Mouse (Mus musculus) midbrain, embryonic 16.5 days (tissue): ENCODE data around the gene Shf. TPM values are rescaled to one million over a fixed set of nuclear protein-coding genes. Genes with fewer than 3 reads are reported as not detected.

Experiments used
- ATAC-seq: fragments of 200-750 bp; cut with Nextera tagmentation; 2 replicates; pipeline ENCODE4 v1.8.0; 2017; ENCODE audit warnings: moderate TSS enrichment
- H3K27ac ChIP-seq: fragments of 300-500 bp; sonication (generic); 2 replicates; pipeline ENCODE4 v1.5.1; 2014; ENCODE audit warnings: mild to moderate bottlenecking, low read length, mixed read lengths
- H3K27me3 ChIP-seq: fragments of 300-500 bp; sonication (generic); 2 replicates; pipeline ENCODE4 v1.6.1; 2014; ENCODE audit warnings: low read depth, low read length, mixed read lengths; ENCODE audit not compliant: control insufficient read depth, insufficient read depth
- H3K36me3 ChIP-seq: fragments of 300-500 bp; sonication (generic); 2 replicates; pipeline ENCODE4 v1.6.1; 2014; ENCODE audit warnings: mild to moderate bottlenecking, low read length, moderate library complexity, mixed read lengths; ENCODE audit not compliant: control insufficient read depth, insufficient read depth
- H3K4me1 ChIP-seq: fragments of 300-500 bp; sonication (generic); 2 replicates; pipeline ENCODE4 v1.6.1; 2014; ENCODE audit warnings: mild to moderate bottlenecking, low read length, mixed read lengths; ENCODE audit not compliant: control insufficient read depth, insufficient read depth
- H3K4me2 ChIP-seq: fragments of 300-500 bp; sonication (generic); 2 replicates; pipeline ENCODE4 v1.6.1; 2014; ENCODE audit warnings: mild to moderate bottlenecking, low read length, mixed read lengths
- H3K4me3 ChIP-seq: fragments of 300-500 bp; sonication (generic); 2 replicates; pipeline ENCODE4 v1.5.1; 2014; ENCODE audit warnings: low read depth, mild to moderate bottlenecking, low read length, moderate library complexity, mixed read lengths
- H3K9ac ChIP-seq: fragments of 300-500 bp; sonication (generic); 2 replicates; pipeline ENCODE4 v1.6.1; 2014; ENCODE audit warnings: low read depth, low read length, mixed read lengths
- H3K9me3 ChIP-seq: fragments of 300-500 bp; sonication (generic); replicated peaks from 2 replicates; pipeline ENCODE4 v1.6.1; 2014; ENCODE audit warnings: mild to moderate bottlenecking, low read length, mixed read lengths; ENCODE audit not compliant: control insufficient read depth, poor library complexity, severe bottlenecking
- WGBS: fragments of 180-500 bp; shearing (Covaris S2); extraction: QIAGEN DNeasy Blood & Tissue Kit; methylation state at CpG from one replicate; pipeline ENCODE4 v1.1.7; 2014; 5-methylcytosine and 5-hydroxymethylcytosine counted together
- polyA plus RNA-seq: library from polyadenylated mRNA; unstranded; fragments of >200 nt; fragmentation: Nextera tagmentation; extraction: Ambion mirVana; gene quantifications from 2 replicates; pipeline ENCODE4 v1.2.1, GENCODE M21; 2015

Gene Shf
- polyA plus RNA-seq, 1 experiment from 2014 or later = 9.5 TPM

- no peak for ATAC-seq
- Histone ChIP-seq H3K27me3 (no peaks in the 10 kb centered on the region), H3K36me3 (0 out of 2 replicates have a peak, but pooled peaks cover 6% of the 10 kb centered on the region), H3K27ac (no peak overlapping the region), H3K4me3 (no peak overlapping the region), H3K4me2 (no peak overlapping the region), H3K9me3 (no peaks in the 10 kb centered on the region), H3K9ac (no peak overlapping the region), H3K4me1 (peaks cover 26% of the 10 kb centered on the region)
- 89% methylated on average over 10 of the region's 10 CpGs for WGBS
Measured at GRCm38 (mm10) chr2:122365244-122365866, 3.6 kb downstream of the Shf start.

GRCm38 (mm10) chr2:122364352-122364944 is 4.5 kb downstream of the Shf start:
- Histone ChIP-seq H3K4me2 (no peak overlapping the region), H3K9ac (no peak overlapping the region), H3K27ac (no peak overlapping the region), H3K4me3 (no peak overlapping the region), H3K36me3 (0 out of 2 replicates have a peak, but pooled peaks cover 6% of the 10 kb centered on the region), H3K27me3 (no peaks in the 10 kb centered on the region), H3K9me3 (no peaks in the 10 kb centered on the region), H3K4me1 (peaks cover 22% of the 10 kb centered on the region)
- no peak for ATAC-seq
- 92% methylated on average over 3 of the region's 3 CpGs for WGBS

GRCm38 (mm10) chr2:122362622-122363523 is 6.1 kb downstream of the Shf start:
- H3K4me2 ChIP-seq = no peak overlapping the region
- 0 out of 2 replicates have a peak, but pooled peaks cover 6% of the 10 kb centered on the region for H3K36me3 ChIP-seq
- WGBS = 73% methylated on average over 13 of the region's 13 CpGs
- no peak overlapping the region for H3K9ac ChIP-seq
- H3K4me3 ChIP-seq = no peak overlapping the region
- ATAC-seq = no peak
- H3K27me3 ChIP-seq = no peaks in the 10 kb centered on the region
- no peak overlapping the region for H3K27ac ChIP-seq
- no peaks in the 10 kb centered on the region for H3K9me3 ChIP-seq
- H3K4me1 ChIP-seq = peaks cover 20% of the 10 kb centered on the region

GRCm38 (mm10) chr2:122361868-122362621 is 6.9 kb downstream of the Shf start:
- no peaks in the 10 kb centered on the region for H3K27me3 ChIP-seq
- H3K9ac ChIP-seq = no peak overlapping the region
- H3K27ac ChIP-seq = no peak overlapping the region
- no peaks in the 10 kb centered on the region for H3K9me3 ChIP-seq
- peaks cover 8% of the 10 kb centered on the region; the same call in 1 of the 2 replicates for H3K36me3 ChIP-seq
- 66% methylated on average over 10 of the region's 10 CpGs for WGBS
- H3K4me1 ChIP-seq = peaks cover 13% of the 10 kb centered on the region
- no peak for ATAC-seq
- no peak overlapping the region for H3K4me3 ChIP-seq
- no peak overlapping the region for H3K4me2 ChIP-seq

GRCm38 (mm10) chr2:122361181-122361580 is 7.8 kb downstream of the Shf start:
- 93% methylated on average over 6 of the region's 6 CpGs for WGBS

GRCm38 (mm10) chr2:122360310-122360709 is 8.7 kb downstream of the Shf start:
- no peaks in the 10 kb centered on the region for H3K4me1 ChIP-seq
- H3K27me3 ChIP-seq = no peaks in the 10 kb centered on the region
- no peak overlapping the region for H3K4me2 ChIP-seq
- WGBS = 91% methylated on average over 6 of the region's 6 CpGs
- no peak overlapping the region for H3K4me3 ChIP-seq
- no peak for ATAC-seq
- H3K27ac ChIP-seq = no peak overlapping the region
- no peaks in the 10 kb centered on the region for H3K9me3 ChIP-seq
- H3K9ac ChIP-seq = no peak overlapping the region
- H3K36me3 ChIP-seq = peaks cover 17% of the 10 kb centered on the region; the same call in 1 of the 2 replicates

More at GRCm38 (mm10) chr2:122361181-122361580, 7.8 kb downstream of the Shf start:
- Histone ChIP-seq H3K27ac (no peak overlapping the region), H3K27me3 (no peaks in the 10 kb centered on the region), H3K36me3 (peaks cover 13% of the 10 kb centered on the region; the same call in 1 of the 2 replicates), H3K9ac (no peak overlapping the region), H3K4me1 (peaks cover 5% of the 10 kb centered on the region), H3K4me2 (no peak overlapping the region), H3K4me3 (no peak overlapping the region), H3K9me3 (no peaks in the 10 kb centered on the region)
- ATAC-seq = no peak

GRCm38 (mm10) chr2:122356187-122356586 is 12.8 kb downstream of the Shf start:
- Histone ChIP-seq H3K27me3 (no peaks in the 10 kb centered on the region), H3K27ac (no peak overlapping the region), H3K4me3 (no peak overlapping the region), H3K36me3 (peaks cover 15% of the 10 kb centered on the region; the same call in 1 of the 2 replicates), H3K9me3 (no peaks in the 10 kb centered on the region), H3K4me1 (peaks cover 15% of the 10 kb centered on the region), H3K4me2 (no peak overlapping the region), H3K9ac (no peak overlapping the region)
- WGBS = 79% methylated on average over 3 of the region's 3 CpGs
- no peak for ATAC-seq

GRCm38 (mm10) chr2:122355389-122355788 is 13.6 kb downstream of the Shf start:
- Histone ChIP-seq H3K4me2 (no peak overlapping the region), H3K4me1 (peaks cover 18% of the 10 kb centered on the region), H3K4me3 (no peak overlapping the region), H3K36me3 (peaks cover 15% of the 10 kb centered on the region; the same call in 1 of the 2 replicates), H3K9me3 (no peaks in the 10 kb centered on the region), H3K27me3 (no peaks in the 10 kb centered on the region), H3K9ac (no peak overlapping the region), H3K27ac (no peak overlapping the region)
- 85% methylated on average over 5 of the region's 5 CpGs for WGBS
- no peak for ATAC-seq
